Mouse (Mus musculus) brain, embryonic 14.5 days (tissue): ENCODE results near the gene Nsg1. TPM values are rescaled to one million over a fixed set of nuclear protein-coding genes. Genes with fewer than 3 reads are reported as not detected.
A peak's percentile ranks its signal among the peaks of the same experiment; 100 is the strongest.

Source experiments
- DNase-seq: peaks from one replicate; pipeline ENCODE4 v3.0.0-alpha.2; 2011; ENCODE audit warnings: low read depth
- CTCF ChIP-seq: fragments of 200-500 bp; IDR thresholded peaks from 2 replicates; pipeline ENCODE4 v1.5.1; 2012; ENCODE audit warnings: inconsistent platforms, mild to moderate bottlenecking, moderate library complexity, borderline replicate concordance; ENCODE audit not compliant: insufficient read depth, insufficient read length; ENCODE audit errors: extremely low read depth
- POLR2A ChIP-seq: fragments of 200-500 bp; IDR thresholded peaks from 2 replicates; pipeline ENCODE4 v1.6.1; 2012; ENCODE audit warnings: mild to moderate bottlenecking, inconsistent platforms, borderline replicate concordance; ENCODE audit not compliant: poor library complexity, insufficient read depth, insufficient read length, severe bottlenecking; ENCODE audit errors: extremely low read depth
- polyA plus RNA-seq: library from polyadenylated mRNA; depleted of rRNA; stranded (reverse); fragments of >200 nt; gene quantifications from 2 replicates; pipeline ENCODE4 v1.2.3, GENCODE M21; 2012

Gene Nsg1
- polyA plus RNA-seq, 1 experiment, result 725 TPM

GRCm38 (mm10) chr5:38168497-38168896, 8.8 kb upstream of the Nsg1 start:
- TF ChIP-seq POLR2A (no peak), CTCF (no peak)

GRCm38 (mm10) chr5:38158947-38159633, 617 bp downstream of the Nsg1 start:
- peak; percentile 94 for DNase-seq
- TF ChIP-seq CTCF (no peak), POLR2A (peak; percentile 90)

More at GRCm38 (mm10) chr5:38168497-38168896, 8.8 kb upstream of the Nsg1 start:
- DNase-seq, result peak; percentile 6

GRCm38 (mm10) chr5:38158501-38158946, 1.2 kb downstream of the Nsg1 start:
- peak; percentile 90 for DNase-seq
- TF ChIP-seq CTCF, result no peak
- peak; percentile 17; the same call in 1 of the 2 replicates for TF ChIP-seq POLR2A

- TF ChIP-seq CTCF, result no peak
- TF ChIP-seq POLR2A, result no peak
- peak; percentile 36 for DNase-seq
Observed at GRCm38 (mm10) chr5:38157481-38158020, 2.2 kb downstream of the Nsg1 start.

GRCm38 (mm10) chr5:38153636-38154035, 6.1 kb downstream of the Nsg1 start:
- TF ChIP-seq POLR2A, result no peak
- TF ChIP-seq CTCF, result no peak
- no peak for DNase-seq

DNA sequence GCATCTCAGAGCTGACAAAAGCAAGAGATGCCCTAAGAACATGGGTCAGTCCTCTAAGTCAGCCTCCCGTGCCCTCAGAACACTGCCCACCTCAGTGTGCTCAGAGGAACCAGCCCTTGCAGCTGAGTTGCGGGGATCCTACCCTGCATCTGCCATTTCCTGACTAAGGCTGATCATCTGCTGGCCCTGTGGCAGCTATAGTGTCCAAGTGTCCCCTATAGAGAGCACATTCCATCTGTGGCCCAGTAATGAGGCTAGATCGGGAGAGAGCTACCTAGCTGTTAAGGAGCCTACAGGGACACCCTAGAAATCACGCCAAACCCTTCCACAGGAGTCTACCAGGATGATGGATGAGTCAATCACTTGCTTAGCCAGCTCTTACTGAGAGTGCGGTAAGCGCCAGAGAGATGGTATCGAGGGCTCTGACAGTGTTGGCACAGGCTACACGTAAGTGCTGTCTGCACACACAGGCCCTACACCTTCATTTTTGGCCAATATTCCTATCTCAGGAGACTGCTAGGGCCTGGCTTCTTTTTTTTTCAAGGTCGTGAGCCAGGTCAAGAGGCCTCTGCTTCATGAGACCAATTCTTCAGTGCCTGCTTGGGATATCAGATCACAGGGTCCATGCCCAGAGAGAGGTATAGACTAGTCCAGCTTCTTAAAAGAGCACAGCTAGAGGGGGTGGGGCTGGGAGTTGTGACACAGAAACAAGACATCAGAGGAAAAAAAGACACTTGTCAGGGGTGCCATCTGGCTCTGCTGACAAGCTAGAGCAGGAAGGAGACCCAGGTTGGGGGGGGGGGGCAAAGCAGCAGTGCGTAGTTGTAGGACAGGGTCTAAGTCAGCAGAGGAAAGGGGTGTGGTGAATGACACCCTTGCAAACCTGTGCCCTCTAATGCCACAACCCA, 7.3 kb downstream of the Nsg1 start:
- DNase-seq, result peak; percentile 51
- no peak for TF ChIP-seq CTCF
- no peak for TF ChIP-seq POLR2A

GRCm38 (mm10) chr5:38151264-38151663, 8.4 kb downstream of the Nsg1 start:
- TF ChIP-seq CTCF (no peak), POLR2A (no peak)
- DNase-seq, result peak; percentile 53

GRCm38 (mm10) chr5:38146524-38146923, 13.2 kb downstream of the Nsg1 start:
- no peak for DNase-seq

GRCm38 (mm10) chr5:38140893-38141292, 18.8 kb downstream of the Nsg1 start:
- no peak for DNase-seq
- no peak for TF ChIP-seq POLR2A
- TF ChIP-seq CTCF, result no peak

More at GRCm38 (mm10) chr5:38146524-38146923, 13.2 kb downstream of the Nsg1 start:
- TF ChIP-seq POLR2A, result no peak
- no peak for TF ChIP-seq CTCF

DNA sequence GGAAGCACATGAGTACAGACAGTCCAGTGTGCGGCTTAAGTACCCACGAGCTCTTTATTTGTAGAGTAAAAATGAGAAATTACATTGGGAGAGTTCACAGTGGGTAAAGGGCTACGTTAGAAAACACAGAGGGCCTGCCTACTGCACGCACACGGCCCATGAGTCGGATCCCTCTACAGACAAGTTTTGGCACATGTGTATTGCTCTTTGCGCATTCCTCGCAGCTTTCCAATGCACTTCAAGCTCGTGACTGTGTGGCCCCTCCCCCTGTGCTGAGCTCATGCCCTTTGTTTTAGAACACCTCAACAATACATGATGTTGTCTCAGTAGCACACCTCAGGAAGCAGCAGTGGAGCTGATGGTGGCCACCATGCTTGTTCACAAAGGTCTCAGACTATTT, 22.5 kb downstream of the Nsg1 start:
- TF ChIP-seq POLR2A, result no peak
- no peak for TF ChIP-seq CTCF
- DNase-seq, result no peak

- TF ChIP-seq CTCF, result no peak
- TF ChIP-seq POLR2A, result no peak
- no peak for DNase-seq
Observed at GRCm38 (mm10) chr5:38136247-38136646, 23.5 kb downstream of the Nsg1 start.

- DNase-seq, result no peak
- TF ChIP-seq CTCF (no peak), POLR2A (no peak)
Observed at GRCm38 (mm10) chr5:38129339-38129738, 30.4 kb downstream of the Nsg1 start.
